Mouse (Mus musculus): Measurements from ENCODE around the gene Galnt13. TPM values are rescaled to one million over a fixed set of nuclear protein-coding genes. Genes with fewer than 3 reads are reported as not detected.

Gene Galnt13
- polyA plus RNA-seq, 1 experiment from 2014 or later: not detected

- ATAC-seq (replicated peaks; ENCODE audit: low FRiP score, low read depth): no peak; the same call in 1 of the 2 replicates
Measured at GRCm38 (mm10) chr2:54483426-54483825, 47.3 kb downstream of the Galnt13 start.

GRCm38 (mm10) chr2:54522989-54523388 is 86.9 kb downstream of the Galnt13 start:
- Histone ChIP-seq H3K27ac (no peak overlapping the region), H3K4me1 (replicated peaks; ENCODE audit: insufficient read depth, low read length) (no peaks in the 10 kb centered on the region), H3K4me3 (replicated peaks; ENCODE audit: low read depth, low read length) (no peak overlapping the region), H3K9ac (ENCODE audit: low read depth, low read length) (no peak overlapping the region), H3K27me3 (ENCODE audit: insufficient read depth, low read length) (no peaks in the 10 kb centered on the region), H3K36me3 (ENCODE audit: insufficient read depth, low read length) (no peaks in the 10 kb centered on the region), H3K9me3 (replicated peaks; ENCODE audit: low read length) (no peaks in the 10 kb centered on the region), H3K4me2 (ENCODE audit: low read length) (no peak overlapping the region)
- 82% methylated on average over 3 of the region's 3 CpGs for WGBS
- no peak for ATAC-seq (replicated peaks; ENCODE audit: low FRiP score, low read depth)
- no peak for TF ChIP-seq CTCF (IDR thresholded peaks at IDR 0.05; ENCODE audit: low read depth)
- DNase-seq (ENCODE audit: low spot score): no peak

More at GRCm38 (mm10) chr2:54483426-54483825, 47.3 kb downstream of the Galnt13 start:
- Histone ChIP-seq H3K4me1 (replicated peaks; ENCODE audit: insufficient read depth, low read length) (no peaks in the 10 kb centered on the region), H3K9ac (ENCODE audit: low read depth, low read length) (no peak overlapping the region), H3K27ac (no peak overlapping the region), H3K4me2 (ENCODE audit: low read length) (no peak overlapping the region), H3K27me3 (ENCODE audit: insufficient read depth, low read length) (no peaks in the 10 kb centered on the region), H3K36me3 (ENCODE audit: insufficient read depth, low read length) (no peaks in the 10 kb centered on the region), H3K4me3 (replicated peaks; ENCODE audit: low read depth, low read length) (no peak overlapping the region), H3K9me3 (replicated peaks; ENCODE audit: low read length) (no peaks in the 10 kb centered on the region)
- 32% methylated on average over 5 of the region's 5 CpGs for WGBS
- no peak for TF ChIP-seq CTCF (IDR thresholded peaks at IDR 0.05; ENCODE audit: low read depth)
- DNase-seq (ENCODE audit: low spot score): peak; percentile 74

- Histone ChIP-seq H3K36me3 (ENCODE audit: insufficient read depth, low read length) (no peaks in the 10 kb centered on the region), H3K27ac (no peak overlapping the region), H3K4me1 (replicated peaks; ENCODE audit: insufficient read depth, low read length) (no peaks in the 10 kb centered on the region), H3K27me3 (ENCODE audit: insufficient read depth, low read length) (no peaks in the 10 kb centered on the region), H3K9ac (ENCODE audit: low read depth, low read length) (no peak overlapping the region), H3K4me2 (ENCODE audit: low read length) (no peak overlapping the region), H3K9me3 (replicated peaks; ENCODE audit: low read length) (no peaks in the 10 kb centered on the region), H3K4me3 (replicated peaks; ENCODE audit: low read depth, low read length) (no peak overlapping the region)
- ATAC-seq (replicated peaks; ENCODE audit: low FRiP score, low read depth) (no peak), DNase-seq (ENCODE audit: low spot score) (no peak)
- no peak for TF ChIP-seq CTCF (IDR thresholded peaks at IDR 0.05; ENCODE audit: low read depth)
- 67% methylated on average over 3 of the region's 3 CpGs for WGBS
Measured at GRCm38 (mm10) chr2:54527073-54527472, 91.0 kb downstream of the Galnt13 start.

GRCm38 (mm10) chr2:54558357-54559153 is 122.4 kb downstream of the Galnt13 start:
- H3K9ac ChIP-seq (ENCODE audit: low read depth, low read length): no peak overlapping the region
- no peak overlapping the region for H3K27ac ChIP-seq
- TF ChIP-seq CTCF (IDR thresholded peaks at IDR 0.05; ENCODE audit: low read depth): no peak
- H3K4me3 ChIP-seq (replicated peaks; ENCODE audit: low read depth, low read length): no peak overlapping the region
- no peak for ATAC-seq (replicated peaks; ENCODE audit: low FRiP score, low read depth)
- no peaks in the 10 kb centered on the region for H3K9me3 ChIP-seq (replicated peaks; ENCODE audit: low read length)
- WGBS: 78% methylated on average over 10 of the region's 10 CpGs
- no peaks in the 10 kb centered on the region for H3K4me1 ChIP-seq (replicated peaks; ENCODE audit: insufficient read depth, low read length)
- no peaks in the 10 kb centered on the region for H3K27me3 ChIP-seq (ENCODE audit: insufficient read depth, low read length)
- no peaks in the 10 kb centered on the region for H3K36me3 ChIP-seq (ENCODE audit: insufficient read depth, low read length)
- no peak overlapping the region for H3K4me2 ChIP-seq (ENCODE audit: low read length)
- DNase-seq (ENCODE audit: low spot score): no peak

- TF ChIP-seq CTCF (IDR thresholded peaks at IDR 0.05; ENCODE audit: low read depth): no peak
- DNase-seq (ENCODE audit: low spot score): no peak
- no peak overlapping the region for H3K27ac ChIP-seq
- 83% methylated on average over 3 of the region's 3 CpGs for WGBS
- no peak overlapping the region for H3K4me3 ChIP-seq (replicated peaks; ENCODE audit: low read depth, low read length)
- ATAC-seq (replicated peaks; ENCODE audit: low FRiP score, low read depth): no peak
- H3K4me1 ChIP-seq (replicated peaks; ENCODE audit: insufficient read depth, low read length): no peaks in the 10 kb centered on the region
- no peaks in the 10 kb centered on the region for H3K27me3 ChIP-seq (ENCODE audit: insufficient read depth, low read length)
- H3K36me3 ChIP-seq (ENCODE audit: insufficient read depth, low read length): no peaks in the 10 kb centered on the region
- H3K4me2 ChIP-seq (ENCODE audit: low read length): no peak overlapping the region
- H3K9ac ChIP-seq (ENCODE audit: low read depth, low read length): no peak overlapping the region
- H3K9me3 ChIP-seq (replicated peaks; ENCODE audit: low read length): no peaks in the 10 kb centered on the region
Measured at GRCm38 (mm10) chr2:54565068-54565467, 129.0 kb downstream of the Galnt13 start.

DNA sequence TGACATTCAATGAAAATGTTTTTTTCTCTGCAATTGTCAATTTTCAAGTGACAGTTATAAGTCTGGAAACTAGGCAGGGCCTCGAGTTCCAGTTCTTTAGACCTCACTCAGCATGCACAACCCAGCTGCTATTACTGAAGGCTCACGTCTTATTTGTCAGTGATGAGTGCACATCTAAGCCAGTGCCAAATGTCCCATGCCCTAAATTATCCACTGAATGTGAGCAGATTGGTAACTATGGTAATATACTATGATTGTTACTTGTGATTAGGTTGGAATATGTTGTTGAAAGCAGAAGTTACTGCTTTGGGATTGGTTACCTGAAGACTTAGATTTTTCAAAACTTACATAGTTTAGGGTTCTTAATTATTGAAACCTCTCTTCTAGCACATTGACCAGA is 131.1 kb downstream of the Galnt13 start:
- no peak overlapping the region for H3K4me2 ChIP-seq (ENCODE audit: low read length)
- no peaks in the 10 kb centered on the region for H3K27me3 ChIP-seq (ENCODE audit: insufficient read depth, low read length)
- no peak for TF ChIP-seq CTCF (IDR thresholded peaks at IDR 0.05; ENCODE audit: low read depth)
- DNase-seq (ENCODE audit: low spot score): no peak
- no peak overlapping the region for H3K4me3 ChIP-seq (replicated peaks; ENCODE audit: low read depth, low read length)
- H3K27ac ChIP-seq: no peak overlapping the region
- WGBS: 55% methylated on average over 2 of the region's 2 CpGs
- no peaks in the 10 kb centered on the region for H3K4me1 ChIP-seq (replicated peaks; ENCODE audit: insufficient read depth, low read length)
- ATAC-seq (replicated peaks; ENCODE audit: low FRiP score, low read depth): no peak
- no peaks in the 10 kb centered on the region for H3K9me3 ChIP-seq (replicated peaks; ENCODE audit: low read length)
- H3K36me3 ChIP-seq (ENCODE audit: insufficient read depth, low read length): no peaks in the 10 kb centered on the region
- no peak overlapping the region for H3K9ac ChIP-seq (ENCODE audit: low read depth, low read length)

All from kidney, postnatal 0 days (tissue).